Mouse (Mus musculus) brain, embryonic 14.5 days (tissue): ENCODE results near the gene Stard3.

ENCODE experiments used
- CTCF ChIP-seq: fragments of 200-500 bp; IDR thresholded peaks from 2 replicates; pipeline ENCODE4 v1.5.1; 2012; ENCODE audit warnings: inconsistent platforms, mild to moderate bottlenecking, moderate library complexity, borderline replicate concordance; ENCODE audit not compliant: insufficient read depth, insufficient read length; ENCODE audit errors: extremely low read depth
- POLR2A ChIP-seq: fragments of 200-500 bp; IDR thresholded peaks from 2 replicates; pipeline ENCODE4 v1.6.1; 2012; ENCODE audit warnings: mild to moderate bottlenecking, inconsistent platforms, borderline replicate concordance; ENCODE audit not compliant: poor library complexity, insufficient read depth, insufficient read length, severe bottlenecking; ENCODE audit errors: extremely low read depth

GRCm38 (mm10) chr11:98323136-98323866 lies 34.9 kb upstream of the Stard3 start:
- TF ChIP-seq CTCF (no peak), POLR2A (no peak)
